ENCODE assay signal across 8 mouse cellular contexts in the genomic region with DNA sequence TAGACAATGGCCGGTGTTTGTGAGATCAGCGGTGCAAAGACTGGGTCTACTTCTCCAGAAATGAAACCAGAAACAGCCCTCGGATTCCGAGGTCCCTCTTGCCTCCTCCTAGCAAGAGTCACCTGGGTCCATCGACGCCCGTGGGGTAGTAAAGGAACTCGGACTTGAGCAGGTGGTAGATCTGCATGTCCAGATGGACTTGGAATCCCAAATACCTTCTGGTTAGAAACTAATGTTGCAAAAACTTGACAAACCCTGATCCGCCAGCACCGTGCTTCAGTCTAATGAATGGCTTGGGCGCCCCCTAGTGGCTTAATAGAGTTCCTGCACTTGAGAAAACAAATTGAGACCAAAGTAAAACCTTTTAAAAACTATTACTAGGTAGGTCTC.
DNase-seq lines count a peak whose midpoint lies in the region; ATAC-seq lines count a peak whose summit lies in the region.

No protein-coding gene starts in this region.

- H3K27me3 ChIP-seq in hindbrain, embryonic 14.5 days (ENCODE audit: control insufficient read depth, insufficient read depth, low read length): no peaks in the 10 kb centered on the region

- no peaks in the 10 kb centered on the region for H3K36me3 ChIP-seq in hindbrain, embryonic 14.5 days (replicated peaks; ENCODE audit: control insufficient read depth, insufficient read depth)

- no peaks in the 10 kb centered on the region for H3K9me3 ChIP-seq in hindbrain, embryonic 14.5 days (ENCODE audit: control insufficient read depth, low read length)

- ATAC-seq in hindbrain, embryonic 14.5 days (ENCODE audit: low FRiP score): peak; percentile 65; the same call in 1 of the 2 replicates

- H3K4me3 ChIP-seq in hindbrain, embryonic 14.5 days (replicated peaks; ENCODE audit: low read length): peak overlapping the region; percentile 8; the same call in 1 of the 2 replicates

- H3K4me1 ChIP-seq in hindbrain, embryonic 14.5 days (replicated peaks; ENCODE audit: control insufficient read depth, insufficient read depth, low read length): no peaks in the 10 kb centered on the region

- H3K9ac ChIP-seq in hindbrain, embryonic 14.5 days: 0 out of 2 replicates have a peak overlapping the region, but pooled peaks have one; percentile 0

- WGBS in hindbrain, embryonic 14.5 days: 3% methylated on average over 11 of the region's 11 CpGs

- 0 out of 2 replicates have a peak overlapping the region, but pooled peaks have one; percentile 18 for H3K27ac ChIP-seq in hindbrain, embryonic 14.5 days

- DNase-seq in R1 (ENCODE audit: low read depth, low spot score): peak; percentile 69
- DNase-seq in cerebellum, postnatal 10 days: peak; percentile 88 to 90
- DNase-seq in frontal cortex, postnatal 10 days (ENCODE audit: low spot score in 2 of 2): peak; percentile 59 to 78
- DNase-seq in hindbrain, embryonic 14.5 days (ENCODE audit: low spot score): peak; percentile 90
- peak; percentile 75 to 78 for DNase-seq in layer of hippocampus, postnatal 25 days (ENCODE audit: extremely low spot score in 1 of 2, low spot score in 1 of 2)
- DNase-seq in lung, postnatal 25 days (ENCODE audit: low spot score): peak; percentile 71
- DNase-seq in retina, embryonic 14.5 days (ENCODE audit: low spot score): peak; percentile 94
- peak; percentile 58 to 69 for DNase-seq in thymus, postnatal 36 days

- H3K4me2 ChIP-seq in hindbrain, embryonic 14.5 days (replicated peaks): peak overlapping the region; percentile 49

Comparison
In these comparisons a context has a peak if more than half of its experiments do, and no peak if none do; other contexts are left out.
1. Peak in every context shown above with its lines: DNase-seq, ATAC-seq, H3K4me3 ChIP-seq and H3K27ac ChIP-seq.